Mouse (Mus musculus): Measurements from ENCODE around the gene Aph1c.
"Not testable (repeated sequence)": the region's sequence is repeated elsewhere in the genome, so short reads cannot be mapped to it uniquely, and the experiment has no call there.

The Aph1c gene

GRCm38 (mm10) chr9:66834318-66835096 is at the start of gene Aph1c:
Gene Aph1c (minus strand): TSS chr9:66834726.
- DNase-seq (ENCODE audit: low read depth, low spot score), result peak; percentile 97

GRCm38 (mm10) chr9:66883500-66883899 is 49.0 kb upstream of the Aph1c start:
- no peak for DNase-seq (ENCODE audit: low read depth, low spot score)

GRCm38 (mm10) chr9:66882406-66882821 is 47.9 kb upstream of the Aph1c start:
- peak; percentile 27 for DNase-seq (ENCODE audit: low read depth, low spot score)

- no peak for DNase-seq (ENCODE audit: low read depth, low spot score)
These were observed 47.3 kb upstream of the Aph1c start for GRCm38 (mm10) chr9:66881858-66882257.

- no peak for DNase-seq (ENCODE audit: low read depth, low spot score)
These were observed 46.2 kb upstream of the Aph1c start for GRCm38 (mm10) chr9:66880752-66881151.

GRCm38 (mm10) chr9:66879486-66879885 is 45.0 kb upstream of the Aph1c start:
- no peak for DNase-seq (ENCODE audit: low read depth, low spot score)

GRCm38 (mm10) chr9:66878899-66879298 is 44.4 kb upstream of the Aph1c start:
- DNase-seq (ENCODE audit: low read depth, low spot score), result no peak

- peak; percentile 94 for DNase-seq (ENCODE audit: low read depth, low spot score)
These were observed 42.1 kb upstream of the Aph1c start for GRCm38 (mm10) chr9:66876577-66876976.

GRCm38 (mm10) chr9:66874297-66874696 is 39.8 kb upstream of the Aph1c start:
- DNase-seq (ENCODE audit: low read depth, low spot score), result no peak

GRCm38 (mm10) chr9:66873531-66873930 is 39.0 kb upstream of the Aph1c start:
- DNase-seq (ENCODE audit: low read depth, low spot score), result no peak

GRCm38 (mm10) chr9:66873009-66873408 is 38.5 kb upstream of the Aph1c start:
- not testable (repeated sequence) for DNase-seq (ENCODE audit: low read depth, low spot score)

GRCm38 (mm10) chr9:66872015-66872727 is 37.6 kb upstream of the Aph1c start:
- DNase-seq (ENCODE audit: low read depth, low spot score), result no peak

- no peak for DNase-seq (ENCODE audit: low read depth, low spot score)
These were observed 30.2 kb upstream of the Aph1c start for GRCm38 (mm10) chr9:66864708-66865107.

- DNase-seq (ENCODE audit: low read depth, low spot score), result no peak
These were observed 28.9 kb upstream of the Aph1c start for GRCm38 (mm10) chr9:66863456-66863855.

- no peak for DNase-seq (ENCODE audit: low read depth, low spot score)
These were observed 27.7 kb upstream of the Aph1c start for GRCm38 (mm10) chr9:66862202-66862601.

GRCm38 (mm10) chr9:66861104-66861767 is 26.7 kb upstream of the Aph1c start:
- DNase-seq (ENCODE audit: low read depth, low spot score), result no peak

- DNase-seq (ENCODE audit: low read depth, low spot score), result no peak
These were observed 25.0 kb upstream of the Aph1c start for GRCm38 (mm10) chr9:66859523-66859922.

- no peak for DNase-seq (ENCODE audit: low read depth, low spot score)
These were observed 21.3 kb upstream of the Aph1c start for GRCm38 (mm10) chr9:66855865-66856264.

- no peak for DNase-seq (ENCODE audit: low read depth, low spot score)
These were observed 18.1 kb upstream of the Aph1c start for GRCm38 (mm10) chr9:66852592-66852991.

GRCm38 (mm10) chr9:66850966-66851365 is 16.4 kb upstream of the Aph1c start:
- DNase-seq (ENCODE audit: low read depth, low spot score), result no peak

GRCm38 (mm10) chr9:66846822-66847221 is 12.3 kb upstream of the Aph1c start:
- no peak for DNase-seq (ENCODE audit: low read depth, low spot score)

GRCm38 (mm10) chr9:66835097-66835480 is 563 bp upstream of the Aph1c start:
- DNase-seq (ENCODE audit: low read depth, low spot score), result no peak
